Mouse (Mus musculus): ENCODE data around the gene Klf8.

DNA sequence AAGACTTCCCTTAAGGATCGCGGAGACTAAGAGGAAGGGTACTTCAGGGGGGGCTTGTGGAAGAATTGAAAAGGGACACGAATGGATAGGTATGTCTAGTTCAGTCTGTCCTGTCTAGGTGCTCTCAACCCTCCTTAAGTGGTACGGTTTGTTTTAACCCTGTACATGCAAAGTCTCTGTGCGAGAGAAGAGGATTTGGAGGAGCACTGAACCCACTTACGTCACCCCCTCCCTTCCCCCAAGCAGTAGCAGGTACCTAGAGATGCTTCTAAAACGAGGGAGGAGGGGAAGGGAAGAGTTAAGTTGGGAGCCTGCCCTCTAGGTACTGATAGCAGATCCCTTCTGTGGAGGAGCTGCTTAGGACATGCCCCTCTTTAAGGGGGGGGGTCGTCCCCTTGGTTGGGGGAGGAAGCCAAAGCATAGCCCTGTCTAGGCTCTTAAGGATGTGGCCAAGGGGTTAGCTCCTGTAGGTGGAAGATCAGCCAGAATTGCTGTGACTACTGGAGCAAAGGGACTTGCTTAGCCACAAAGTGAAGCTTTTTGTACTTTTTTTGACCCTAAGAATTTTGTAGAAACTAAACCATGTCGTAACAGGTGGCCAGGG lies 123.5 kb downstream of the Klf8 start:
- TF ChIP-seq CTCF (IDR thresholded peaks at IDR 0.05; ENCODE audit: control insufficient read depth, insufficient read depth, insufficient replicate concordance, low read depth, low read length), result no peak
- TF ChIP-seq POLR2A (IDR thresholded peaks at IDR 0.05; ENCODE audit: control insufficient read depth, low read depth, low read length), result no peak
